Mouse (Mus musculus) limb, embryonic 14.5 days (tissue): Measurements from ENCODE around the gene Loxl3. TPM values are rescaled to one million over a fixed set of nuclear protein-coding genes. Genes with fewer than 3 reads are reported as not detected.

Source experiments
- ATAC-seq: fragments of 200-750 bp; cut with Nextera tagmentation; 2 replicates; pipeline ENCODE4 v1.8.0; 2017; ENCODE audit warnings: low read depth, moderate number of reproducible peaks, moderate TSS enrichment; ENCODE audit not compliant: low FRiP score
- DNase-seq: peaks from one replicate; pipeline ENCODE4 v3.0.0-alpha.2; 2015; ENCODE audit warnings: low spot score
- H3K27ac ChIP-seq: fragments of 300-500 bp; sonication (generic); replicated peaks from 2 replicates; pipeline ENCODE4 v1.5.1; 2014; ENCODE audit warnings: low read depth, mild to moderate bottlenecking, low read length, moderate library complexity, mixed read lengths
- H3K27me3 ChIP-seq: fragments of 300-500 bp; sonication (generic); 2 replicates; pipeline ENCODE4 v1.6.1; 2014; ENCODE audit warnings: low read length, mixed read lengths; ENCODE audit not compliant: control insufficient read depth, insufficient read depth
- H3K36me3 ChIP-seq: fragments of 300-500 bp; sonication (generic); 2 replicates; pipeline ENCODE4 v1.6.1; 2014; ENCODE audit warnings: mild to moderate bottlenecking, low read length, moderate library complexity, mixed read lengths; ENCODE audit not compliant: control insufficient read depth, insufficient read depth
- H3K4me1 ChIP-seq: fragments of 300-500 bp; sonication (generic); 2 replicates; pipeline ENCODE4 v1.6.1; 2014; ENCODE audit warnings: antibody characterized with exemption, low read length, mixed read lengths; ENCODE audit not compliant: control insufficient read depth, insufficient read depth
- H3K4me2 ChIP-seq: fragments of 300-500 bp; sonication (generic); replicated peaks from 2 replicates; pipeline ENCODE4 v1.6.1; 2014; ENCODE audit warnings: low read depth, mild to moderate bottlenecking, low read length, moderate library complexity; ENCODE audit not compliant: severe bottlenecking
- H3K4me3 ChIP-seq: fragments of 300-500 bp; sonication (generic); replicated peaks from 2 replicates; pipeline ENCODE4 v1.5.1; 2014; ENCODE audit warnings: low read length
- H3K9ac ChIP-seq: fragments of 300-500 bp; sonication (generic); 2 replicates; pipeline ENCODE4 v1.6.1; 2014; ENCODE audit warnings: mild to moderate bottlenecking, low read depth, low read length, moderate library complexity; ENCODE audit not compliant: severe bottlenecking
- H3K9me3 ChIP-seq: fragments of 300-500 bp; sonication (generic); 2 replicates; pipeline ENCODE4 v1.6.1; 2016; ENCODE audit warnings: low read length; ENCODE audit not compliant: control insufficient read depth
- POLR2A ChIP-seq: fragments of 200-500 bp; IDR thresholded peaks from 2 replicates; pipeline ENCODE4 v1.8.0; 2012; ENCODE audit warnings: inconsistent platforms, mild to moderate bottlenecking, moderate library complexity, borderline replicate concordance; ENCODE audit not compliant: insufficient read depth, insufficient read length; ENCODE audit errors: extremely low read depth
- WGBS: fragments of 180-500 bp; shearing (Covaris S2); extraction: QIAGEN DNeasy Blood & Tissue Kit; methylation state at CpG from one replicate; pipeline ENCODE4 v1.1.7; 2014; 5-methylcytosine and 5-hydroxymethylcytosine counted together
- polyA plus RNA-seq, 2 experiments: library from polyadenylated mRNA; depleted of rRNA in 1 of 2; stranded (reverse) in 1 of 2; unstranded in 1 of 2; fragments of >200 nt; fragmentation: Nextera tagmentation in 1 of 2; extraction: Ambion mirVana in 1 of 2; gene quantifications; 2 replicates each; pipeline versions ENCODE4 v1.2.1 to v1.2.3; 2012 to 2014

Gene Loxl3
- polyA plus RNA-seq, 2 experiments, result 24.1 to 55.6 TPM

GRCm38 (mm10) chr6:83078324-83078858 is 44.4 kb downstream of the Loxl3 start:
- peak; percentile 28; the same call in 1 of the 2 replicates for TF ChIP-seq POLR2A
- Histone ChIP-seq H3K4me1 (0 out of 2 replicates have a peak, but pooled peaks cover 5% of the 10 kb centered on the region), H3K27me3 (peaks cover 24% of the 10 kb centered on the region), H3K4me2 (peak overlapping the region; percentile 75), H3K27ac (peak overlapping the region; percentile 82), H3K9me3 (no peaks in the 10 kb centered on the region), H3K4me3 (peak overlapping the region; percentile 78), H3K36me3 (peaks cover 26% of the 10 kb centered on the region), H3K9ac (peak overlapping the region; percentile 73)
- DNase-seq, result peak; percentile 88
- WGBS, result under 1% methylated on average over 46 of the region's 46 CpGs
- ATAC-seq, result peak; percentile 95

- no peak overlapping the region for H3K4me3 ChIP-seq
- H3K9ac ChIP-seq, result no peak overlapping the region
- no peak for ATAC-seq
- no peak overlapping the region for H3K4me2 ChIP-seq
- DNase-seq, result no peak
- H3K27ac ChIP-seq, result no peak overlapping the region
- 0 out of 2 replicates have a peak, but pooled peaks cover 5% of the 10 kb centered on the region for H3K4me1 ChIP-seq
- peaks cover 28% of the 10 kb centered on the region for H3K27me3 ChIP-seq
- 96% methylated on average over 5 of the region's 5 CpGs for WGBS
- peaks cover 26% of the 10 kb centered on the region for H3K36me3 ChIP-seq
- no peak for TF ChIP-seq POLR2A
- no peaks in the 10 kb centered on the region for H3K9me3 ChIP-seq
These were observed 46.2 kb downstream of the Loxl3 start for GRCm38 (mm10) chr6:83080210-83080609.

GRCm38 (mm10) chr6:83083497-83083896 is 49.5 kb downstream of the Loxl3 start:
- H3K4me1 ChIP-seq, result peaks cover 12% of the 10 kb centered on the region; the same call in 1 of the 2 replicates
- H3K4me3 ChIP-seq, result no peak overlapping the region
- H3K36me3 ChIP-seq, result peaks cover 26% of the 10 kb centered on the region
- H3K27me3 ChIP-seq, result peaks cover 52% of the 10 kb centered on the region
- no peaks in the 10 kb centered on the region for H3K9me3 ChIP-seq
- 29% methylated on average over 5 of the region's 5 CpGs for WGBS
- DNase-seq (no peak), ATAC-seq (no peak)
- H3K27ac ChIP-seq, result no peak overlapping the region
- H3K9ac ChIP-seq, result peak overlapping the region; percentile 2; the same call in 1 of the 2 replicates
- TF ChIP-seq POLR2A, result no peak
- no peak overlapping the region for H3K4me2 ChIP-seq

- Histone ChIP-seq H3K27ac (no peak overlapping the region), H3K9ac (no peak overlapping the region), H3K36me3 (peaks cover 26% of the 10 kb centered on the region), H3K27me3 (peaks cover 60% of the 10 kb centered on the region), H3K4me2 (no peak overlapping the region), H3K4me1 (peaks cover 8% of the 10 kb centered on the region; the same call in 1 of the 2 replicates), H3K9me3 (no peaks in the 10 kb centered on the region), H3K4me3 (no peak overlapping the region)
- WGBS, result 6% methylated on average over 6 of the region's 6 CpGs
- no peak for TF ChIP-seq POLR2A
- DNase-seq, result no peak
- no peak for ATAC-seq
These were observed 50.5 kb downstream of the Loxl3 start for GRCm38 (mm10) chr6:83084477-83084876.

- Histone ChIP-seq H3K4me2 (peak within 1 kb of the TSS; percentile 49), H3K4me1 (peaks cover 8% of the 10 kb centered on the region; the same call in 1 of the 2 replicates), H3K9ac (peak within 1 kb of the TSS; percentile 9; the same call in 1 of the 2 replicates), H3K4me3 (peak within 1 kb of the TSS; percentile 29), H3K36me3 (peaks cover 7% of the 10 kb centered on the region; the same call in 1 of the 2 replicates), H3K27ac (no peak within 1 kb of the TSS), H3K27me3 (peaks cover 60% of the 10 kb centered on the region), H3K9me3 (no peaks in the 10 kb centered on the region)
- 4% methylated on average over 42 of the region's 42 CpGs for WGBS
- DNase-seq (no peak), ATAC-seq (no peak)
- no peak for TF ChIP-seq POLR2A
These were observed 52.4 kb downstream of the Loxl3 start, which contains the start of gene Lbx2 for GRCm38 (mm10) chr6:83086121-83087035. Lbx2 (plus strand) TSS chr6:83086367.
